Mouse (Mus musculus): ENCODE data around the gene Bcl9l.

The Bcl9l gene

DNA sequence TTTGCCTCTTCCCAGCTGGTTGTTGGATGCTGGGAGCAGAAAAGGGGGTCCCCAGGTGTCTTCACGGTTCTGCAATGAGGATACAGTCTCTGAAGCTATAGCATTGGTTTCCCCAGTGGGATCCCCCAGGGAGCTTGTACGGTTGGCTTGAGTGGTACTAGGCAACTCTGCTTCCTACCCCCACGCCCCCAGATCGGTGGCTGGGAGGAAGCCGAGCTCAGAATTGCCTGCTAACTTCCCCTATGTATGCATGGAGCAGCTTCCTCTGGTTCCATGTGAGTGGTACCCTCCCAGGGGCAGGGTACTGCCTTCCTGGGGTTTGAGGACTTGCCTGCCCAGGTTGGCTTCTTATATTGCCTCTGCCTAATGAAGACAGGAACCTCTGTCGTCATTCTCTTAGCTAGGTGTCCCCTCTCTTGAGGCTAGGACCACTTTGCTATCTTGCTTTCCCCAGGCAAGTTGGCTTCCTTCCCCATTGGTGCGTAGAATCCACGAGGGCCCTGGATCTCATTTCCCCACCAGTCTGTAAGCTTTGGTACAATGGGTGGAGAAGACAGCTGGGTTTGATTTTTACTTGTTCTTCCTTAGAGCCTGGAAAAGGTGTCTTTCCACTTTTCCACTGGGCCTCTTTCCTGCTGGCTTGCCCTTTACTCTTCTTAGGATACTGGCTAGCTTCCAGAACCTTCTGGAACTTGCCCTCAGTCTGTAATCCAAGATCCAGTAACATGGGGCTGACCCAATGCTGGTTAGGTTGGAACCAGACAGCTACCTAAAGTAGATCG, 29.5 kb downstream of the Bcl9l start:
- no peak for DNase-seq (ENCODE audit: low spot score in 2 of 2)

DNA sequence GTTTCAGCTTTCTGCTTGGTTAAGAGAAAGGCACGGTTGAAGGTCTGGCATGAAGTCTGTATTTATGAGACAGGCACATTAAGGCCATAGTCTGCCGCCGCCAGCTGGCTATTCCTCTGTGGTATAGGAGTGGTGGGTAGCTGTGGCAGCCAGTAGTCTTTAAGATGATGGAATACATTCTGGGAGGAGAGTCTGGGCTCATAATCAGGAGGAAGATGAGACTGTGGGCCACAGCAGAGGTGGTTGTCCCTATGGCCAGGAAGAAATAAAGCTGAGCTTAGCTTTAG, 30.0 kb downstream of the Bcl9l start:
- no peak for DNase-seq (ENCODE audit: low spot score in 2 of 2)

DNA sequence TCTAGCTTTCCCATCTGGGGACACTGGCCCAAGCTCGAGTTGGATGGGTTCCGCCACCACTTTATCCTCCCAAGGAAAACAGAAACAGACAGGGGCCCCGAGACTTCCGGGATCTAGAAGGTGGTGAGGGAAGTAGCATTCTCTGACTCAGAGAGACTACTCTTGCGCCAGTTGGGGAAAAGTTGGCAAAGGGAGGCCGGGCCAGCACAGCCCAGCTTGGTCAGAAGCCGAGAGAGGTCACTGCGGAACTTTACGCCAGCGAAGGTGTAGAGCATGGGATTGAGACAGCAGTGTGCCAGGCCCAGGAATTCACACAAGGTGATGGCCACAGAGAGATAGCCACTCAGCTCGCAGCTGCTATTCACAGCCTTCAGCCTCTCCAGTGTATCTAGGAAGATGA, 30.5 kb downstream of the Bcl9l start:
- no peak for DNase-seq (ENCODE audit: low spot score in 2 of 2)

DNA sequence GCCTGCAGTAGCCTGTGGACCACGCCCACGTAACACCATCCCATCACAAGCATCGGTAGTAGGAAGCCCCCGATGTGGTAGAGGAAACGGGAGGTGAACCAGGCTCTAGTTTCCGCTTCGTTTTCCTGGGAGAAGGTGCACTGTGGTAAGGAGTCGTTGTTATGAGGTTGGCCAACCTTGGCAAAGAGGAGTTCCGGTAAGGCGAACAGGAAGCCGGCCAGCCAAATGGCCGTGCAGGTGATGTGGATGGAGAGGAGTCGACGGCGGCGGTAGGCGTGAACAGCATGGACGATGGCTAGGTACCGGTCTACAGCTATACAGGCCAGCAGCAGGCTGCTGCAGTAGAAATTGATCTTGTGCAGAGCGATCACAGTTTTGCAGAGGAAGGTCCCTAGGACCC, 31.0 kb downstream of the Bcl9l start:
- DNase-seq (ENCODE audit: low spot score in 2 of 2): no peak

DNA sequence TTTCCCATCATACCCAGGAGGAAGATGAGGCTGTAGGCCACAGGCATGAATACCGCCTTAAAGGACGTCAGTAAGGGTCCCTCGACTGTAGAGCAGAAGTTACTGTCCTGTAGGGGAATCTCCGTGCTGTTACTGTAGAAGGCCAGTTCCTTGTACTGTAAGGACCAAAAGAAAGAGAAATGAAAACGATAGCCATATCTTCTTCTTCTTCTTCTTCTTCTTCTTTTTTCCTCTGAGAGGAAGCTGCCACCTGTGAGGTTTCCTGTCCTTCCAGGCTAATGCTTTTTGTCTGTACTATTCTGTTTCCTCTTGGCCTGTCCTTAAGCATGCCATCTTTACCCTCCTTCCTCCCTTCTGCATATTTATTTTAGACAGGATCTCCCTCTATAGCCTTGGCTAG, 31.5 kb downstream of the Bcl9l start:
- DNase-seq (ENCODE audit: low spot score in 2 of 2): no peak

DNA sequence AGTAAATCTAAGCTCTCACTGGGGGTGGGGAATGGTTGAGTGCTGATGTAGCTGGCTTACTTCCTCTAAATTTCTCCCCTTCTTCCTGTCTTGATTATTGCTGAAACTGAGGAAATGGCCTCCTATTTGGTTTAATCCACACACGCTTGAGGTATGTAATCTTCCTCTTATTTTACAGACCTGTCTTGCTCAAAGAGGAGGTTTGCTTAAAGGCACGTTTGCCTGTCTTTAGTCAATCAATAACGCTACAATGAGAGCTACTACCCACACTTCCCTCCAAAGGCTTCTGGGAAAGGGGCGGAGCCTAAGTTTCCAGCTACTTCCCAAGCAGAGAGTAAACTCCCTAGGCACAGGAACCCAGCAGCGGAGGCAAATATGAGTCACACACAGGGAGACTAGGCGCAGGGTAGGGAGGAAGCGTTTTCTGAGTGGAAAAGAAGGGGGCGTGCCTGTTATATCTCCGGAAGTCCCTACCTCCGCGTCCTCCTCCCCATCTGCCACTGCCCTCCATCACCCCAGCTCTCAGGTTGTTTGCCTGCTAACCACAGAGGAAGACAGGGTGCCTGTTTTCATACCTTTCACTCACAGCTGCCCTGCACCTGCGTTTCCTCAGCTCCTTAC, 32.6 kb downstream of the Bcl9l start:
- DNase-seq (ENCODE audit: low spot score in 2 of 2): no peak

DNA sequence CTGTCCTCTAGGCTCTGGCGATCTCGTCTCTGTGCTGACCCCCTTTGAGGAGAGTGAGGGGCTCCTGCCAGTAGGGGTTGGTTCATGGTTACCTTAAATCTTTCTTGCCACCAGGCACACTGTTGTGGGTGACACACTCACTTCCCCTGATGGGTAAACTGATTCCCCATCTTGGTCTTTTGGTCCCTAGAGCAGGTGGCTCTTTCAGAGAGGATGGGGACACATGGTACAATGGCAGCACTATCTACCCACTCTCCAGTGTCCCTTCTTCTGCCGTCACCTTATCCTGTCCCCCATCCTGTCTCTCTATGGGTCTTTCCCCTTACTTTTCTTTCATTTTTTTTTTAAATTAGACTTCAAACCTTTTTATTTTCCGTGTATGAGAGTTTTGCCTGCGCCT, 33.3 kb downstream of the Bcl9l start:
- DNase-seq (ENCODE audit: low spot score in 2 of 2): no peak

DNA sequence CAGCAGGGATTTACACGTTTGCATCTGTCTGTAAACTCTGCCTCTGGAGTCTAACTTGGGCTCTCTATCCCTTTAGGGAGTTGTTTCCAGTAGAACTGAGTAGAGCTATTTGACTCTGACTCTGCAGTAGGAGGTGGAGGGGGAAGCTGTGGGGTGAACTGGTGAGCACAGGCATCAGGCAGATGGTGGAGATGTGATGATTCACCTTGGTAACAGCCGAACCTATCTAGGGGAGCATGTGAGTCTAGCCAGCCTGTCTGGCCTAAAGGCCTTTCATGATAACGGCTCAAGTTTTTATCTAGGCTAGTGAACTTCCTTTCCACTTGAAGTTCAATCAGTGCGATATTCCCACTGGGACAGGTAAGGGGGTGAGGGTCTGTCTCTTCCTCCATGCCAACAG, 34.7 kb downstream of the Bcl9l start:
- DNase-seq (ENCODE audit: low spot score in 2 of 2): no peak

DNA sequence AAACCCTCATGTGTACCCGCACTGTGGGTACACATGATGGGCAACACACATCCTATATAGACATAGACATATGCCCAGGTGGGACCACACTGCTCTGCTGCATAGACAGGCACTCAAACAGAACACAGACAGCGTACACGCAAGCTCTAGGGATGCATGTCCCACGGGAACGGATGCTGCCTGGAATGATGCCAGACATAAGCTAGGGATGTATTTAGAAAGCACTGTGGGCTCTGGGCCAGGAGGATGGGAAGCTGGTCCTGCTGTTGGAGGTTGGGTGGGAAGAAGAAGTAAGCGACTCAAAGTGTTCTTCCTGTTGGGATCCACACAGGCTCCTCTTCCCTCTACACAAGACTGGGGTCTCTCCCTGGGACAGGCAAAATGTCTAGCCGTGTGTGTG, 35.4 kb downstream of the Bcl9l start:
- DNase-seq (ENCODE audit: low spot score in 2 of 2): no peak

DNA sequence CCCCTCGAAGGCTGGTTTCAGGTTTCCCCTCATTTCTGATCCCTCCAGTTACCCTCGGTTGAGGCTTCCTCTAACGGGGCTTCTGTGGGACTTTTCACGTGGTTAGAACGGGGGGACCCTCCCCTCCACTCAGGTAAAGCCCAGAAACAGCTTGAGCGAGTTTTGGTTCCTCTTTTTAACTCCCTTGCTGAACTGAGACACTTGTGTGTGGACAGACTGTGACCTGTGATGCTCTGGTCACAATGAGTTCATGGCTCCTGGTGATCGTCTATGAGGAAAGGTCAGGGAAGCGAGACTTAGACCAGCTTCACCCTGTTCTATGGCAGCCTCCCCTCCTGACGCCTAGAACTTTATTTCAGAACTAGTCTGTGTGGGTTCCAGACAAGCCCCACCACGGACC, 39.3 kb downstream of the Bcl9l start:
- no peak for DNase-seq (ENCODE audit: low spot score in 2 of 2)

DNA sequence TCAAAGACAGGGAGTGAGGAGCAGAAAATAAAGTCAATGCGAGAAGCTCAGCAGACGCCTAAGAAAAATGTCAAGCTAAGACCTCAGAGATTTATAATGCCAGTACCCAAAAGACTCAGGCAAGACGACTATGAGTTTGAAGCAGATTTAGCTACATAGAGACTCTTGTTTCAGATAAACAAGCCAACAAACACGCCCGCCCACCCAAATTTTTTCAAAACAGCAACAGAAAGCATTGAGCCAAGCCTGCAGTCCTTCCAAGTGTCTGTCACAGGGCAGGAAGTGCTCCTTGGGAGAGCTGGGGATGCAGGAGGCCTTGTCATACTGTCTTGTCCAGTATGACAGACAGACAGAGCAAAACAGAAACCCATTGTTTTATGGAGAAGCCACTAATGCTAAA, 41.1 kb downstream of the Bcl9l start:
- no peak for DNase-seq (ENCODE audit: low spot score in 2 of 2)

DNA sequence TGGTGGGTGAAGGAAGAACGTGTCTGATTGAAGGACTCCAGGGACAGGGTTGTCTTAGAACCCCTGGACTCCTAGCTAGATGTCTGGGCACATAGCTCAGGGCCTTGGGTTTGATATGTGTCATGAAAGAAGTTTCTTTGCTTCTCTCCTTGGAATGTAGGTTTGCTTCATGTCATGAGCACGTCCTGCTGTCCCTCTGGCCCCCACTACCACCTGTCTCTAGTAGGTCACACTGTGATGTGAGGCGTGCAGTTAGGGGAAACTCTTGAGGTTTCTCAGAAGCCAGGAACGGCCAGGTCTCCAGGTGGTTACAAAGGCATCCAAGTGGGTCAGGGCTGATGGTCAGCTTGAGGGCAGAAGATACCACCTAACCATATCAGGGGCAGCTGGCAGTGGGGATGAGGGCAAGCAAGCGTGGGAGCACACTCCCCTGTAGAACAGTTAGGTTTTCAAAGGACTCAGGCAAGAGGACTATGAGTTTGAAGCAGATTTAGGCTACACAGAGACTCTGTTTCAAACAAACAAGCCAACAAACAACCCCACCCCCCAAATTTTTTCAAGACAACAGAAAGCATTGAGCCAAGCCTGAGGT, 41.7 kb downstream of the Bcl9l start:
- DNase-seq (ENCODE audit: low spot score in 2 of 2): no peak

DNA sequence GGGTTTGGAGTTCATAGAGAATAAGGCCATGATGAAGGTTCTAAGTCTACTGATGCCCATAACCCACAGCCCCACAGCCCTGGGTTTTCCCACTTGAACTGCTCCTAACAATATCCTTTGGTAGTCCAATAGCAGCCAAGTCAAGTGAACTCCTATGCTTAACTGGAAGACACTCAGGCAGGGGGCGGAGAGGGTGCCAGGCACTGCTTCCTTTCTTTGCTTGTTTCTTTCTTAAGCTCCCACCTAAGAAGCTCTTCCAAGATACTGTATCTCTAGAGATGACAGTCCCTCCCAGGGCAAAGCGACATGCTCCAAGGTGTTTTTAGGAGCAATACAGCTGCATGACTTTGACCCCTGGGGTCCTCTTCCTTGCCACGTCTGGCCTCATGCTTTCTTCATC, 42.4 kb downstream of the Bcl9l start:
- no peak for DNase-seq (ENCODE audit: low spot score in 2 of 2)

DNA sequence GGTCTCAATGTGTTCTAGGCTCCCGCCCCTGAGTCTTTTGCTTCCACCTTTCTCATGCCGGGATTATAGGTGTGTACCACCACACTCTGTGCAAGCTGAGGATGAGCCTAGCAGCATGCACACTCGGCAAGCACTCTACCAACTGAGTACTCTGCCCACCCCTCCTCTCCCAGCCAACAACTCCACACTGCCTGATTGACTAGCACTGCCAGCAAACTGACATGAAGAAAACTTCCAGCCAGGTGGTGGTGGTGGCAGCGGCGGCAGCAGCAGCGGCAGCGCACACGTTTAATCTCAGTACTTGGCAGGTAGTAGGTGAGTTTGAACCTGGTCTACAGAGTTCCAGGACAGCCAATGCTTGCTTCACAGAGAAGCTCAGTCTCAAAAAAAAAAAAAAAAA, 43.0 kb downstream of the Bcl9l start:
- no peak for DNase-seq (ENCODE audit: low spot score in 2 of 2)

DNA sequence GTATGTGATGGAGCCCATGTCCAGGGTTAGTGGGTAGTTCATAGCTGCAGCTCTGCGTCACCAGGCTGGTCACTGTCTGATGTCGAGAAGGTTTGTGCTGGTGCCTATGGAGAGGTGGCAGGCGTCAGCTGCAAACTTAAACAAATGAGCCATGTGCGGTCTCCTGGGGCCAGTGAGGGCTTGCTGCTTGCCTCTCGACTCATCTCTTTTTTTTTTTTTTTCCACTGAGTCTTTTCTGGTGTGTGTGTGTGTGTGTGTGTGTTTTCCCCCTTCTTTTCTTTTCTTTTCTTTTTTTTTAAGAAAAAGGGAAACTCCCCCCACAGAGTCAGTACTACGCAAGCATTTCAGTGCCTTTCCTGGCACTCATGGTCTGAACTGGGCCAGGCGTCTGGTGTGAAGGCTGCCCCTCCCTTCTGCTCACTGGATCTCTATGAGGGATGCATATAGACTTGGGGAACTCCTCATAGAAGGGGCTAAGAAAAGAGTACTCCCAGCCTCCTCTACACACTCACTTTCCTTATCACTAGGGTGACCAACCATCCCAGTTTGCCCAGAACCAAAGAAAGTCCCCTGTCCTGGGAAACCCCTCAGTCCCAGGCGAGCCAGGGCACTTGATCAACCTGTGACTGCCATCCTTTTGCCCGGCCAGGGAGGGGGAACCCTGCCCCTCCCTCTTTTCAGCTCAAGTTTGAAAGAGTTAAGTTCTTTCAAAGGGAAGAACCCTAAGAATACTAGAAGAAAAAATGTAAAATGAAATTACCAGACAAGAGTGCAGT, 43.9 kb downstream of the Bcl9l start:
- no peak for DNase-seq (ENCODE audit: low spot score in 2 of 2)

DNA sequence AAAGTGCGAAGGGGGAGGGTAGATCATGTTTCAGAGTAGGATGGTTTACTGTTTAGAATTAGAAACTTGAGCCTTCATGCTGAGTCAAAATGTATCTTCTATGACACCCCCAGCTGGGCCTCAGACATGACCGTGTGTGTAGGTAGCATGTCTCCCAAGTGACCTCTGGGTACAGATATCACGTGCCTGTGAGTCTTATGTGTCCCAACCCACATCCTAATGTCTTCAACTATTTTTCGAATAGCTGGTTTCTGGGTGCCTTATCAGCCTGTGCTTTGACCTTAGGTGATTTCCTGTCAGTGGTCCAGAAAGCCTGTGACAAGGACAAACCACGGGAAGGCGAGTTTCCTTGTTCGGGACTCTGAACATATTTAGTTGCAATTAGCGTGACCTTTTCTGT, 45.7 kb downstream of the Bcl9l start:
- DNase-seq (ENCODE audit: low spot score in 2 of 2): no peak

DNA sequence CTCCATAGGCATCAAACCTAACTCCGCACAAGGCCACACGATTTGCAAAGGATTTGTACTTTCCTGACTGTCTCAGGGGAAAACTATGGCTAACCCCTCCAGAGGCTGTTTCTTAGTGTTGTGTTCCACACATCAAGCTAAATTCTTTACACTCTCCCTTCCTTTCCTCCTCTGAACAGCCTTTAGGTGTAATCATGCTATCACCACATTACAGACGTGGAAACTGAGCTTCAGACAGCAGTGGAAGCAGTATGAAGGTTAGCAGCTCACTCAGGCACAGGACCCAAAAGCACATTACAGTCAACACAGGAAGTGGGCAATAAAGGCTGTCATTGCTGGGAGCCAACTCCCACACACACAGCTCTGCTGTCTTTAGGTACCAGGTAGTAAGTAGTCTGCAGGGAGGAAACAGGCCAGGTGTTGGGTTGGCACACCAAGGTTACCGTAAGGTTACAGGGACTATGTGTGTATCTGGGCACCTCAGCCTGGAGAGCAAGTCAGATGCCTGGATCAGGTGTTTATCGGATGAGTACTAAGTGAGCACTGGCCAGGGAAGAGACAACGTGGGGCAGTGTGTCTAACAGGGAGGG, 50.5 kb downstream of the Bcl9l start:
- DNase-seq (ENCODE audit: low spot score in 2 of 2): no peak

DNA sequence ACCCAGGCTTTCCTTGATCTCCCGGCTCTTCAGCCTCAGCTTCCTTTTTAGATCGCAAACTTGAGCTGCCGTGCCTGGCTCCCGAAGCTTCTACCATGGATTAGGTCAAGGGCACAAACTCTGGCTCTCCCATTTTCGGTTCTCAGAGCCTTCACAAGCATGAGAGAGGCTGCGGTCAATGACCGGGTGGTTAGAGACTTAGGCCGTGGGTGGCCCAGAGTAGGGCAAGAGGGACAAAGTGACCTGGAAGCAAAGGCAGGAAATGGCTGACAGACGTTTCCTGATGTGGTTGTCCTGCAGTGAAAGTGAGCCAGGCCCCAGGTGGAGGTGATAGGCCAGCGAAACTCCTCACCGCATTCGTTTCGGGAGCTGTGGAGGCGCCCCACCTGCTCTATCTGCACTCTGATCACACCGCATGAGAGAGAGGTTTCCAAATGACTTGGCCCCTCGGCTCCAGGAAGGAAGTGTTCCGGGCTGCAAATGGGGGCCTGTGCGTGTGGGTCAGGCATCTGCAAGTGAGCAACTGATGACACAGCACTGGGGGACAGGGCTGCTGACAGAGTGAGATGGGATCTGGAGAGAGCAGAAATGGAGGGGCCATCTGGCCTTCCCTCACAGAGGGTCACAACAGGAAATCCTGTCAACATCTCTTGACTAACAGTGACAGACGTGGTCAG, 55.1 kb downstream of the Bcl9l start:
- no peak for DNase-seq (ENCODE audit: low spot score in 2 of 2)

DNA sequence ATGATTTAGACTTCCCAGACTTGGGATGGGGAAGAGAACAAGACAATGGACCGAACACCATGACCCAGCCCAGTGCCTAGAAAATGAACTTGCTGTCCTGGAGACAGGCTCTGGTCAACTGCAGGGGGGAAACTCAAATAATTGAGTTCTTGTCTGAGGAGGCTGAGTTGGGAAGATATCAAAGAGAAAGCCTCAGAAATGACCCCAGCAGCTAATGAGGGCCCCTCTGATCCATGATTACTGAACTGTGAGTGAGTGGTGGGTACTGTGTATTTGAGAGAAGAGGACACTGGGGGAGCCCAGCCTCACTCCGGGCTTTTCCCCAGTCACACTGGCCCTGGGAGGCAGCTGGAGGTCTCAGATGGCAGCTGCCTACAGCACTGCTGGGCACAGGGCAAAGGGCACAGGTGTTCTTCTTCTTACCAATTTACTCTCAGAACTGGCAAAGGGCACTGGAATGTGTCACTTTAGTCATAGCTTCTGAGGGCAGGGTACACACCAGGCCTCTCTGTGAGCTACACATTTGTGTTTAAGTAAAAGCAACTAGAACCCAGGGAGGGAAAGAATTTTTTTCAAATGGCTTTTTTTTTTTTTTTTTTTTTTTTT, 57.3 kb downstream of the Bcl9l start:
- no peak for DNase-seq (ENCODE audit: low spot score in 2 of 2)

DNA sequence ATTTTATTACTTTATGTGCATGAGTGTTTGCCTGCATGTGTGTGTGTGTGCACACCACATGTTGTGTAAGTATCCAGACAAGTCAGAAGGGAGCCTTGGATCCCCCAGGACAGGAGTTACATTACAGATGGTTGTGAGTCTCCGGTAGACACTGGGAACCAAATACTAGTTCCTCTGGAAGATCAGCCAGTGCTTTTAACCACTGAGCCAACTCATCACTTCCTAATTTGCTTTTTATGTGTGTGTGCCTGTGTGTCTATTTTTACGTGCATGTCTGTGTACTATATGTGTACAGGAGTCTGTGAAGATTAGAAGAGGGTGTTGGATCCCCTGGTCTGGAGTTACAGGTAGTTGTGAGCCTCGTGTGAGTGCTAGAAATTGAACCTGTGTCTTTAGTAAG, 58.1 kb downstream of the Bcl9l start:
- DNase-seq (ENCODE audit: low spot score in 2 of 2): no peak

DNA sequence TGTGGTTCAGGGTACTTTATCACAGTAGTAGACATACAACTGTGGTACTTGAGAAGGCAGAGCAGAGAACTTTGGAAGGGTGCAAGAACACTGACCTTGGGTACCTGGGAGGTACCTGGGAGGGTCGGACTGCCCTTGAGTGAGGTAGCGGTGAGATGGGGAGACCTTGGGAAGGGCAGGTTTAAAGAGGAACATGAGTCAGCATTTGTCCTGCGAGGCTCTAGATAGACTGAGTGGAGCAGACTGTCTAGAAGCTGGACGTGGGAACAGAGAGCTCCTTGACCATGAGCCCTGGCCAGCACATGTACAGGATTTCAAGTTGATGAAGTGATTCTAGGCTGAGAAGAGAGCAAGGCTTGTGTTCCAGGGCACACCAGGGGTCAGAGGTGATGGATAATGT, 59.7 kb downstream of the Bcl9l start:
- DNase-seq (ENCODE audit: low spot score in 2 of 2): no peak

DNA sequence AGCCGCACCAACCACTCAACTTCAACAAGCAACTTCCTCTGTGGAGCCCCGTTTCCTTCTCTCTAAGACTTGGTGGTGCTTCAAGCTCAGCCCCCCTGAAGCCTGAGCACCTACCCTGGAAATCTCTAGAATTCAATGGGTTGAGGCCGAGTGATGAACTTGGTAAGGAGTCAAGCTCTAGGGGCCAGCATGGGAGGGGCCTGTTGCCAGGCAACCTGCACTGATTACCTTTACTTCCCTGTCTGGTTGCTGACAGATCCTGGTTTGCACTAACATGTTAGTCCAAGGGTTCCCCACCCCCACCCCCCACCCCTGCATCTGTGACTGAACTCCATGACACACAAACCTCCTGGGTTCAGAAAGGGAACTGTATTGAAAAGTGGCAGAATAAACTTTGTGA, 62.4 kb downstream of the Bcl9l start:
- no peak for DNase-seq (ENCODE audit: low spot score in 2 of 2)

Measured in cerebellum, postnatal 4 days (tissue).